Mouse (Mus musculus) E14TG2a.4 (cell line): ENCODE results near the gene Mllt11.

ENCODE experiments used
- H3K27me3 ChIP-seq: 2 replicates; pipeline ENCODE4 v1.6.1; 2014; ENCODE audit warnings: low read length, control low read depth; ENCODE audit not compliant: insufficient read depth
- H3K36me3 ChIP-seq: 2 replicates; pipeline ENCODE4 v1.6.1; 2014; ENCODE audit warnings: low read length, control low read depth; ENCODE audit not compliant: insufficient read depth
- H3K4me1 ChIP-seq: replicated peaks from 2 replicates; pipeline ENCODE4 v1.6.1; 2014; ENCODE audit warnings: low read depth, low read length, control low read depth
- H3K4me3 ChIP-seq: replicated peaks from 2 replicates; pipeline ENCODE4 v1.5.1; 2014; ENCODE audit warnings: mild to moderate bottlenecking, low read length
- H3K9me3 ChIP-seq: 2 replicates; pipeline ENCODE4 v1.6.1; 2014; ENCODE audit warnings: low read length, control low read depth
- CTCF ChIP-seq: conservative IDR thresholded peaks from 2 replicates; pipeline ENCODE4 v1.5.1; 2014; ENCODE audit warnings: low read length
- NANOG ChIP-seq: IDR thresholded peaks from 2 replicates; pipeline ENCODE4 v1.6.1; 2014; ENCODE audit warnings: borderline replicate concordance, low read length, mixed read lengths
- POU5F1 ChIP-seq: IDR thresholded peaks from 2 replicates; pipeline ENCODE4 v1.6.1; 2014; ENCODE audit warnings: low read length, borderline replicate concordance

The Mllt11 gene

GRCm38 (mm10) chr3:95210585-95210984 is 21.4 kb downstream of the Mllt11 start:
- H3K4me1 ChIP-seq = peaks cover 2% of the 10 kb centered on the region; the same call in 1 of the 2 replicates
- TF ChIP-seq POU5F1 = no peak
- TF ChIP-seq NANOG = no peak
- no peak for TF ChIP-seq CTCF
- H3K9me3 ChIP-seq = no peaks in the 10 kb centered on the region
- peaks cover 92% of the 10 kb centered on the region for H3K36me3 ChIP-seq
- no peak overlapping the region for H3K4me3 ChIP-seq
- H3K27me3 ChIP-seq = no peaks in the 10 kb centered on the region

- H3K4me1 ChIP-seq = peaks cover 2% of the 10 kb centered on the region; the same call in 1 of the 2 replicates
- TF ChIP-seq CTCF (no peak), POU5F1 (no peak), NANOG (no peak)
- peaks cover 94% of the 10 kb centered on the region for H3K36me3 ChIP-seq
- no peaks in the 10 kb centered on the region for H3K9me3 ChIP-seq
- H3K4me3 ChIP-seq = no peak overlapping the region
- H3K27me3 ChIP-seq = no peaks in the 10 kb centered on the region
Observed at GRCm38 (mm10) chr3:95208286-95208685, 23.7 kb downstream of the Mllt11 start.

GRCm38 (mm10) chr3:95203880-95204279 is 28.1 kb downstream of the Mllt11 start:
- TF ChIP-seq NANOG = no peak
- no peak for TF ChIP-seq CTCF
- TF ChIP-seq POU5F1 = no peak
- H3K4me3 ChIP-seq = no peak overlapping the region

GRCm38 (mm10) chr3:95200562-95200961 is 31.4 kb downstream of the Mllt11 start:
- H3K9me3 ChIP-seq = no peaks in the 10 kb centered on the region
- H3K4me3 ChIP-seq = no peak overlapping the region
- no peaks in the 10 kb centered on the region for H3K27me3 ChIP-seq
- TF ChIP-seq CTCF (no peak), POU5F1 (no peak), NANOG (no peak)
- peaks cover 5% of the 10 kb centered on the region; the same call in 1 of the 2 replicates for H3K4me1 ChIP-seq
- H3K36me3 ChIP-seq = peaks cover 99% of the 10 kb centered on the region

More at GRCm38 (mm10) chr3:95203880-95204279, 28.1 kb downstream of the Mllt11 start:
- peaks cover 98% of the 10 kb centered on the region for H3K36me3 ChIP-seq
- no peaks in the 10 kb centered on the region for H3K9me3 ChIP-seq
- peaks cover 8% of the 10 kb centered on the region; the same call in 1 of the 2 replicates for H3K4me1 ChIP-seq
- no peaks in the 10 kb centered on the region for H3K27me3 ChIP-seq

GRCm38 (mm10) chr3:95200132-95200531 is 31.8 kb downstream of the Mllt11 start:
- no peaks in the 10 kb centered on the region for H3K9me3 ChIP-seq
- H3K4me3 ChIP-seq = no peak overlapping the region
- TF ChIP-seq NANOG (no peak), POU5F1 (no peak), CTCF (no peak)
- H3K27me3 ChIP-seq = no peaks in the 10 kb centered on the region
- peaks cover 5% of the 10 kb centered on the region; the same call in 1 of the 2 replicates for H3K4me1 ChIP-seq
- peaks cover 99% of the 10 kb centered on the region for H3K36me3 ChIP-seq

- Histone ChIP-seq H3K36me3 (peaks cover 99% of the 10 kb centered on the region), H3K9me3 (no peaks in the 10 kb centered on the region), H3K27me3 (no peaks in the 10 kb centered on the region), H3K4me1 (peaks cover 5% of the 10 kb centered on the region; the same call in 1 of the 2 replicates), H3K4me3 (no peak overlapping the region)
- no peak for TF ChIP-seq NANOG
- no peak for TF ChIP-seq POU5F1
Observed at GRCm38 (mm10) chr3:95199101-95199500, 32.9 kb downstream of the Mllt11 start.

GRCm38 (mm10) chr3:95195772-95196171 is 36.2 kb downstream of the Mllt11 start:
- Histone ChIP-seq H3K9me3 (no peaks in the 10 kb centered on the region), H3K36me3 (peaks cover 94% of the 10 kb centered on the region), H3K4me1 (peaks cover 5% of the 10 kb centered on the region; the same call in 1 of the 2 replicates), H3K27me3 (no peaks in the 10 kb centered on the region), H3K4me3 (no peak overlapping the region)
- TF ChIP-seq POU5F1 = no peak
- TF ChIP-seq CTCF = no peak
- no peak for TF ChIP-seq NANOG

GRCm38 (mm10) chr3:95194721-95195135 is 37.2 kb downstream of the Mllt11 start:
- TF ChIP-seq POU5F1 (no peak), CTCF (no peak)
- Histone ChIP-seq H3K9me3 (no peaks in the 10 kb centered on the region), H3K27me3 (no peaks in the 10 kb centered on the region), H3K4me3 (no peak overlapping the region), H3K36me3 (peaks cover 93% of the 10 kb centered on the region), H3K4me1 (no peaks in the 10 kb centered on the region)

- Histone ChIP-seq H3K27me3 (no peaks in the 10 kb centered on the region), H3K4me1 (no peaks in the 10 kb centered on the region), H3K4me3 (no peak overlapping the region), H3K9me3 (no peaks in the 10 kb centered on the region), H3K36me3 (peaks cover 95% of the 10 kb centered on the region)
- TF ChIP-seq NANOG (no peak), POU5F1 (no peak), CTCF (no peak)
Observed at GRCm38 (mm10) chr3:95186888-95187287, 45.1 kb downstream of the Mllt11 start.

- no peak for TF ChIP-seq NANOG
- no peak for TF ChIP-seq POU5F1
- no peak for TF ChIP-seq CTCF
- H3K27me3 ChIP-seq = no peaks in the 10 kb centered on the region
- H3K9me3 ChIP-seq = no peaks in the 10 kb centered on the region
- H3K4me3 ChIP-seq = no peak overlapping the region
- H3K4me1 ChIP-seq = no peaks in the 10 kb centered on the region
- peaks cover 95% of the 10 kb centered on the region for H3K36me3 ChIP-seq
Observed at GRCm38 (mm10) chr3:95186100-95186499, 45.9 kb downstream of the Mllt11 start.
